Comparison of ENCODE assay signal across 14 mouse cellular contexts in the genomic region with DNA sequence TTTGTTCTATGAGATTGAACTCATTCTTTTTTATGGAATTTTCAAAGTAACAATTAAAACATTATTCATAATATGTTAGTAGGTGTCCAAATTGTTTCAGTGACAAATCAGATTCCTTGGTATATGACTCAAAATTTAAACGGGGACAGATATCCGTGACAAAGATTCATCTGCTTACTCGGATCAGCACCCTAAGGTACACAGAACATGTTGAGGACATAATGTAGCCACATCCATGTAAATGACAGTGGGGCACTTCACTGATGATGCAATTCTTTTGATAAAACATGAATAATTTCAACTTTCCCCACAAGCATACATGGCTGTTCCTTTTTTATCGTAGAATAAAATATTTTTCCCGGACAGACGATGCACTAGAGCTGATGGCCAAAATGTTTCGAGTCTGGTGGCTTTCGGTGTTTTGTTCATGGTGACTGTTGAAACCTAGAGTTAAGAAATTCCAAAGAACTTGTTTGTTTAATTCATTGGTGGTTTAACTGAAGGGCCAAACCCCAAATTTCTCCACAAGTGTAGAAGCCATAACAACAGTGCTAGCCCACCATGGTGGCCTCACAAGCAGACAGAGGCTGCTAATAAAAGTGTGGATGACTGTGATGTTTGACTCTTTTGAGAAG. TPM values are rescaled to one million over a fixed set of nuclear protein-coding genes. Genes with fewer than 3 reads are reported as not detected.
DNase-seq lines count a peak whose midpoint lies in the region; ATAC-seq and TF ChIP-seq lines count a peak whose summit lies in the region.
"Had no signal": no experiment of that assay in that cellular context is flagged by ENCODE, and none has a peak within 500 bp of the region (broad histone marks: within the 10 kb centered on the region; RNA-seq: fewer than 3 reads in every experiment).

No protein-coding gene starts in this region.

- H3K27me3 ChIP-seq in heart, embryonic 11.5 days (ENCODE audit: control insufficient read depth, insufficient read depth, low read length), result peaks cover 44% of the 10 kb centered on the region
- H3K27me3 ChIP-seq in liver, postnatal 0 days (ENCODE audit: insufficient read depth, low read length), result peaks cover 21% of the 10 kb centered on the region; the same call in 1 of the 2 replicates
- peaks cover 24% of the 10 kb centered on the region; the same call in 1 of the 2 replicates for H3K27me3 ChIP-seq in forebrain, postnatal 0 days (ENCODE audit: insufficient read depth, low read length)
- H3K27me3 ChIP-seq in kidney, embryonic 15.5 days, result peaks cover 67% of the 10 kb centered on the region

- no peak for DNase-seq in heart, adult 18-20 months
- peak; percentile 29 for DNase-seq in spleen, adult 12 weeks (ENCODE audit: low spot score)
- no peak for DNase-seq in spleen, adult 18-20 months
- DNase-seq in liver, postnatal 0 days, result no peak
- no peak for DNase-seq in forebrain, postnatal 0 days
- DNase-seq: cerebellum, adult 2 months; lung, adult 18-20 months; right cerebral cortex, adult 18-20 months had no signal

- H3K9ac ChIP-seq in heart, embryonic 11.5 days (ENCODE audit: low read depth, low read length), result no peak overlapping the region
- peak overlapping the region; percentile 66 for H3K9ac ChIP-seq in liver, postnatal 0 days (replicated peaks)
- H3K9ac ChIP-seq in forebrain, postnatal 0 days, result no peak overlapping the region
- no peak overlapping the region for H3K9ac ChIP-seq in kidney, embryonic 15.5 days

- H3K9me3 ChIP-seq in heart, embryonic 11.5 days (replicated peaks; ENCODE audit: control insufficient read depth, low read length), result no peaks in the 10 kb centered on the region
- no peaks in the 10 kb centered on the region for H3K9me3 ChIP-seq in liver, postnatal 0 days (ENCODE audit: low read length)
- no peaks in the 10 kb centered on the region for H3K9me3 ChIP-seq in forebrain, postnatal 0 days (ENCODE audit: low read length)
- no peaks in the 10 kb centered on the region for H3K9me3 ChIP-seq in kidney, embryonic 15.5 days (replicated peaks)
- H3K9me3 ChIP-seq: midbrain, embryonic 10.5 days had no signal

- H3K4me2 ChIP-seq in heart, embryonic 11.5 days, result peak overlapping the region; percentile 41
- H3K4me2 ChIP-seq in liver, postnatal 0 days (ENCODE audit: low read depth, low read length), result peak overlapping the region; percentile 84
- no peak overlapping the region for H3K4me2 ChIP-seq in forebrain, postnatal 0 days (ENCODE audit: low read depth)
- H3K4me2 ChIP-seq in kidney, embryonic 15.5 days, result no peak overlapping the region

- TF ChIP-seq CTCF in bone marrow, adult 2 months (IDR thresholded peaks at IDR 0.05; ENCODE audit: control insufficient read depth, insufficient read depth, low read length), result no peak
- no peak for TF ChIP-seq CTCF in liver, postnatal 0 days (IDR thresholded peaks at IDR 0.05; ENCODE audit: low read depth)
- TF ChIP-seq CTCF in forebrain, postnatal 0 days (IDR thresholded peaks at IDR 0.05; ENCODE audit: low read depth), result no peak

- TF ChIP-seq POLR2A in bone marrow, adult 2 months (IDR thresholded peaks at IDR 0.05; ENCODE audit: borderline replicate concordance, control insufficient read depth, low read depth, low read length), result no peak

- H3K4me1 ChIP-seq in heart, embryonic 11.5 days (ENCODE audit: control insufficient read depth, insufficient read depth, low read length), result no peaks in the 10 kb centered on the region
- H3K4me1 ChIP-seq in bone marrow, adult 2 months (ENCODE audit: control insufficient read depth, insufficient read depth, low read length), result peaks cover 13% of the 10 kb centered on the region
- peaks cover 24% of the 10 kb centered on the region for H3K4me1 ChIP-seq in liver, postnatal 0 days (ENCODE audit: insufficient read depth)
- H3K4me1 ChIP-seq in forebrain, postnatal 0 days (ENCODE audit: insufficient read depth), result no peaks in the 10 kb centered on the region
- H3K4me1 ChIP-seq in kidney, embryonic 15.5 days, result peaks cover 19% of the 10 kb centered on the region

- no peak overlapping the region for H3K27ac ChIP-seq in heart, embryonic 11.5 days (ENCODE audit: low read depth, low read length)
- peak overlapping the region; percentile 7; the same call in 1 of the 2 replicates for H3K27ac ChIP-seq in bone marrow, adult 2 months (ENCODE audit: control insufficient read depth, insufficient read depth, low read depth, low read length, poor library complexity)
- H3K27ac ChIP-seq in liver, postnatal 0 days (ENCODE audit: low read depth), result peak overlapping the region; percentile 87
- H3K27ac ChIP-seq in forebrain, postnatal 0 days (ENCODE audit: low read depth, low read length), result no peak overlapping the region
- H3K27ac ChIP-seq in kidney, embryonic 15.5 days, result no peak overlapping the region
- H3K27ac ChIP-seq: midbrain, embryonic 10.5 days had no signal

- no peak for ATAC-seq in heart, embryonic 11.5 days (replicated peaks; ENCODE audit: insufficient number of reproducible peaks, low FRiP score, low TSS enrichment)
- no peak for ATAC-seq in liver, postnatal 0 days
- no peak for ATAC-seq in forebrain, postnatal 0 days
- no peak for ATAC-seq in kidney, embryonic 15.5 days (replicated peaks; ENCODE audit: low FRiP score)
- ATAC-seq: activated CD4-positive, CD25-positive, alpha-beta regulatory T cell, adult 4 months; inflammation-experienced regulatory T-cells, adult 6 months had no signal

- peak overlapping the region; percentile 8; the same call in 1 of the 2 replicates for H3K4me3 ChIP-seq in heart, embryonic 11.5 days (ENCODE audit: low read depth, low read length)
- peak overlapping the region; percentile 73 for H3K4me3 ChIP-seq in bone marrow, adult 2 months (replicated peaks; ENCODE audit: control insufficient read depth, low read depth, low read length)
- H3K4me3 ChIP-seq in liver, postnatal 0 days (ENCODE audit: low read depth, low read length), result peak overlapping the region; percentile 74
- H3K4me3 ChIP-seq in forebrain, postnatal 0 days (ENCODE audit: low read depth, low read length), result no peak overlapping the region
- H3K4me3 ChIP-seq in kidney, embryonic 15.5 days (replicated peaks), result no peak overlapping the region

- H3K36me3 ChIP-seq in heart, embryonic 11.5 days (ENCODE audit: control insufficient read depth, insufficient read depth, low read length), result no peaks in the 10 kb centered on the region
- no peaks in the 10 kb centered on the region for H3K36me3 ChIP-seq in liver, postnatal 0 days (replicated peaks; ENCODE audit: insufficient read depth, low read length)
- H3K36me3 ChIP-seq in forebrain, postnatal 0 days (ENCODE audit: insufficient read depth), result no peaks in the 10 kb centered on the region
- no peaks in the 10 kb centered on the region for H3K36me3 ChIP-seq in kidney, embryonic 15.5 days
- H3K36me3 ChIP-seq: midbrain, embryonic 10.5 days had no signal

- WGBS in heart, embryonic 11.5 days (ENCODE audit: insufficient replicate concordance), result 89% methylated on average over 8 of the region's 8 CpGs
- 3% methylated on average over 8 of the region's 8 CpGs for WGBS in bone marrow, adult 2 months
- WGBS in liver, postnatal 0 days (ENCODE audit: insufficient replicate concordance), result 37% methylated on average over 8 of the region's 8 CpGs
- 91% methylated on average over 8 of the region's 8 CpGs for WGBS in forebrain, postnatal 0 days
- WGBS in kidney, embryonic 15.5 days, result 89% methylated on average over 8 of the region's 8 CpGs

- no peak for TF ChIP-seq EP300 in liver, postnatal 0 days (IDR thresholded peaks at IDR 0.05; ENCODE audit: low read depth)

RNA-seq across cellular contexts. Expression of a gene that starts 2.9 kb away (rescaled TPM):
- 7.0 and 7.6 TPM in 2 replicates for polyA plus RNA-seq in heart, embryonic 11.5 days (2014; fragmentation: Nextera tagmentation; extraction: Ambion mirVana)
- 1 to 10 TPM in 1 of 2 experiments, under 1 TPM in 1; 0.99 to 6.6 TPM for total RNA-seq in heart, adult 18-20 months (2021)
- 32.8 and 38.1 TPM in 2 replicates for polyA plus RNA-seq in bone marrow, adult 2 months (2011; ENCODE audit: insufficient read depth, insufficient read length, low replicate concordance, missing spikeins)
- polyA plus RNA-seq in liver, postnatal 0 days (2015; fragmentation: Nextera tagmentation; extraction: Ambion mirVana), result 11.6 and 12.5 TPM in 2 replicates
- total RNA-seq in forebrain, postnatal 0 days (2014; rRNA removed), result 4.9 and 6.9 TPM in 2 replicates
- polyA plus RNA-seq in forebrain, postnatal 0 days (2015; fragmentation: Nextera tagmentation; extraction: Ambion mirVana), result 1.8 TPM in 2 replicates
- 0.85 and 1.3 TPM in 2 replicates for polyA plus RNA-seq in kidney, embryonic 15.5 days (2015; fragmentation: Nextera tagmentation; extraction: Ambion mirVana)

Comparison
In these comparisons a context has a peak if more than half of its experiments do, and no peak if none do; other contexts are left out.
1. H3K27ac ChIP-seq: peak in bone marrow, adult 2 months (single experiment) and liver, postnatal 0 days (single experiment); none in heart, embryonic 11.5 days (single experiment), forebrain, postnatal 0 days (single experiment) and kidney, embryonic 15.5 days (single experiment).
2. H3K4me2 ChIP-seq: peak in heart, embryonic 11.5 days (single experiment) and liver, postnatal 0 days (single experiment); none in forebrain, postnatal 0 days (single experiment) and kidney, embryonic 15.5 days (single experiment).
3. H3K4me3 ChIP-seq: peak in heart, embryonic 11.5 days (single experiment), bone marrow, adult 2 months (single experiment) and liver, postnatal 0 days (single experiment); none in forebrain, postnatal 0 days (single experiment) and kidney, embryonic 15.5 days (single experiment).